Mouse (Mus musculus) C2C12 (cell line): ENCODE measurements around the gene Pou2f3.

ENCODE experiments used
- CTCF ChIP-seq: IDR thresholded peaks from one replicate; pipeline ENCODE4 v1.5.1; 2011; ENCODE audit not compliant: control insufficient read depth, insufficient read depth, insufficient read length
- MYOD1 ChIP-seq: IDR thresholded peaks from one replicate; pipeline ENCODE4 v1.6.1; 2011; ENCODE audit warnings: low read depth; ENCODE audit not compliant: control insufficient read depth, insufficient read length

DNA sequence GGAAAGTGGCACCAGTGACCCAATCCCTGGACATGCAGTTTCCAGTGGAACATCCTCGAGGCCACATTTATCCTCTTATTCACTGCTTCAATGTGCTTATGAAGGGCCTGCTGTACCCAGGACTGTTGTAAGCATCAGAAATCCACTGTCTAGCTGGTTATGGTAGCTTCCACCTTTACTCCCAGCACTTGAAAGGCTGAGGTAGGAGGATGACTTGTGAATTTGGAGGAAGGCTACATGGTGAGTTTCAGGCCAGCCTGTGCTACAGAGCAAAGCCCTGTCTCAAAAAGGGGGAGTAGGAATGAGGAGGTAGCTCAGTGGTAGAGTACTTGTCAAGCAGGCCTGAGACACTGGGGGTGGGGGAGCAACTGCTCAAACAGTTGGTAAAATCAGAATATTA is 102.1 kb downstream of the Pou2f3 start:
- TF ChIP-seq MYOD1 (no peak), CTCF (no peak)
